Mouse (Mus musculus): ENCODE data around the gene Ddn. TPM values are rescaled to one million over a fixed set of nuclear protein-coding genes. Genes with fewer than 3 reads are reported as not detected.

The Ddn gene
- polyA plus RNA-seq, 1 experiment from 2014 or later: 1.2 TPM

GRCm38 (mm10) chr15:98843595-98844223 is 34.4 kb upstream of the Ddn start:
- 0 out of 2 replicates have a peak, but pooled peaks have one; percentile 20 for ATAC-seq
- Histone ChIP-seq H3K4me3 (replicated peaks) (no peak overlapping the region), H3K4me1 (replicated peaks) (no peaks in the 10 kb centered on the region), H3K4me2 (replicated peaks) (no peak overlapping the region), H3K27me3 (no peaks in the 10 kb centered on the region), H3K36me3 (peaks cover 100% of the 10 kb centered on the region), H3K9me3 (no peaks in the 10 kb centered on the region), H3K9ac (replicated peaks) (no peak overlapping the region), H3K27ac (no peak overlapping the region)
- 95% methylated on average over 11 of the region's 11 CpGs for WGBS

DNA sequence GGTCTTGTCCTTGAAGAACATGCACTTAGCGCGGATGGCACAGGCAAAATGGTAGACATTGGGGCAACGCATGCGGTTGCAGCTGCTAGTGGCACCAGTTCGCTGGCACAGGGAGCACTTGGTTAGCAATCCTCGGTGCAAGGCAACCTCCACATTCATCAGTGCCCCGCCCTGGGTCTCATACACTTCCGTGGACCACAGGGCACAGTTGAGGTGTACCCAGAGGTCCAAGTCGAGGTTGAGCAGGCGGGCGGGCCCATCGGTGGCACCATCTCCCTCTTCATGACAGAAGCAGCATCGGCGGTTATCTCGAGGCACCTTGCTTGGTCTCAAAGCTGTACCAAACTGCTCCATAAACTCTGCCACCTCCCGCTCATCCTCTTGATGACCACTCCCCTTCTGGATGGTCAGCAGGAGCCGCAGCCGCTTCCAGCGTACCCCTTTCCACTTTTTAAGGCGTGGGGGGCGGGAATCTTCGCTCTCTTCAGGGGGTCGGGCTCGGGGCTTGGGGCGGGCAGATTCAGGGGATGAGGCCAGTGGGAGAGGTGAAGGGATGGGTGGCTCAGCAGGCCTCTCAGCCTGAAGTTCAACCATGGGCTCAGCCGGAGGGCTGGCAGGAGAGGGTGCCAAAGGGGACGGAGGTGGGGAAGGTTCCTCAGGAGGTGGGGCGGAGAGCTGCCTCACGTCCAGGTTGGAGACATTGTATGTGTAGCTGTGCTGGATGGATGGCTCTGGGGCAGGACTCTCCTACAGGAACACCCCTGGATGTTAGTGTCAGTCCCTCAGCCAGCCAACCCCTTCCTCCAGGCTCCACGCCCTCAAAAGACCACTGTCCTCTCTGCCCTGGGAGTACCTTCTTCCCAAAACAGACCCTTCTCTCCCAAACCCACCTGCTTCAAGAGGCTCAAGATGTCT is 30.6 kb upstream of the Ddn start:
- H3K4me1 ChIP-seq (replicated peaks): no peaks in the 10 kb centered on the region
- WGBS: 94% methylated on average over 30 of the region's 30 CpGs
- no peak overlapping the region for H3K4me3 ChIP-seq (replicated peaks)
- H3K9ac ChIP-seq (replicated peaks): no peak overlapping the region
- no peaks in the 10 kb centered on the region for H3K9me3 ChIP-seq
- H3K27me3 ChIP-seq: no peaks in the 10 kb centered on the region
- no peak overlapping the region for H3K4me2 ChIP-seq (replicated peaks)
- no peak for ATAC-seq
- H3K36me3 ChIP-seq: peaks cover 100% of the 10 kb centered on the region
- H3K27ac ChIP-seq: no peak overlapping the region

DNA sequence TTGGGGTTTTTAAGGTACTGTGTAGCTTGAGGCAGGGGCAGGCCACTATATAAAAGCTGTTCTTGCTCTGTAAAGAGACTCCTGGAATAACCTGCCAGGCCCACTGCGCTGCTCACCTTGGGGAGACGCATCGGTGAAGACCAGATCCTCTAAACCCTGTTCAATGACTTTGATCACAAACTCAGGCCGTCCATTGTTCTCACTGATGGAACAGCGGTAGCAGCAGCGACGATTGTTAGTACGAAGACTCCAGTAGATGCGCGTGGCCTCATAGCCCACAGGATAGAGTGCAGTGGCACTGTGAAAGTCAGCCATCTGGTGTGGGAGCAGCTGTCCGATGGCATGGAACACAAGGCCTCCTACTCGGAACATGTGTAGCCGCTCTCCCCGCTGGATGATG is 29.9 kb upstream of the Ddn start:
- peaks cover 100% of the 10 kb centered on the region for H3K36me3 ChIP-seq
- ATAC-seq: no peak
- no peak overlapping the region for H3K9ac ChIP-seq (replicated peaks)
- no peaks in the 10 kb centered on the region for H3K27me3 ChIP-seq
- H3K27ac ChIP-seq: no peak overlapping the region
- H3K4me3 ChIP-seq (replicated peaks): no peak overlapping the region
- no peak overlapping the region for H3K4me2 ChIP-seq (replicated peaks)
- no peaks in the 10 kb centered on the region for H3K9me3 ChIP-seq
- WGBS: 94% methylated on average over 14 of the region's 14 CpGs
- no peaks in the 10 kb centered on the region for H3K4me1 ChIP-seq (replicated peaks)

GRCm38 (mm10) chr15:98837743-98838103 is 28.4 kb upstream of the Ddn start:
- H3K9me3 ChIP-seq: no peaks in the 10 kb centered on the region
- H3K27ac ChIP-seq: no peak overlapping the region
- no peak for ATAC-seq
- no peak overlapping the region for H3K4me3 ChIP-seq (replicated peaks)
- no peaks in the 10 kb centered on the region for H3K27me3 ChIP-seq
- no peaks in the 10 kb centered on the region for H3K4me1 ChIP-seq (replicated peaks)
- WGBS: 78% methylated on average over 4 of the region's 4 CpGs
- H3K9ac ChIP-seq (replicated peaks): no peak overlapping the region
- peaks cover 97% of the 10 kb centered on the region for H3K36me3 ChIP-seq
- no peak overlapping the region for H3K4me2 ChIP-seq (replicated peaks)

- peaks cover 91% of the 10 kb centered on the region for H3K36me3 ChIP-seq
- no peak overlapping the region for H3K4me2 ChIP-seq (replicated peaks)
- no peaks in the 10 kb centered on the region for H3K27me3 ChIP-seq
- 95% methylated on average over 21 of the region's 21 CpGs for WGBS
- no peak overlapping the region for H3K9ac ChIP-seq (replicated peaks)
- H3K9me3 ChIP-seq: no peaks in the 10 kb centered on the region
- ATAC-seq: no peak
- H3K27ac ChIP-seq: no peak overlapping the region
- H3K4me1 ChIP-seq (replicated peaks): 0 out of 2 replicates have a peak, but pooled peaks cover under 1% of the 10 kb centered on the region
- H3K4me3 ChIP-seq (replicated peaks): no peak overlapping the region
These were observed 27.9 kb upstream of the Ddn start for GRCm38 (mm10) chr15:98837006-98837742.

DNA sequence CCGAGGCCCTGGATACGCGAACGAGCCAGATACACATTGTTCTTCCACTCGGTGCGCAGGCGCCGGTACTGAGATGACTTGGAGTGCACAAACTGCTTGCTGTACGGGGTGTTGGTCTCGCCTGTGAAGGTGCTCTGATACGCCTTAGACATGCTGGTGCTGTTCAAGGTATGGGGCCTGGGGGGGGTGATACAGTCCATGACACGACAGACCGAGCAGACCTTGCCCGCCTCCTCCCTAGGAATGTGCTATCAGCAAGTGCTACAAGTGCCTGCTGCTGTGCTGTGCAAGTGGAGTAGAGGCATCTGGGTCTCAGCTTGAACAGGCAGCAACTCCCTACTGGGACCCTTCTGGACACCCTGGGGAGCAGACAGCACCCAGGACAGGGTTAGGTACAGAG is 26.0 kb upstream of the Ddn start:
- Histone ChIP-seq H3K4me2 (replicated peaks) (no peak overlapping the region), H3K9ac (replicated peaks) (no peak overlapping the region), H3K4me3 (replicated peaks) (no peak overlapping the region), H3K4me1 (replicated peaks) (0 out of 2 replicates have a peak, but pooled peaks cover 10% of the 10 kb centered on the region), H3K9me3 (no peaks in the 10 kb centered on the region), H3K36me3 (peaks cover 73% of the 10 kb centered on the region), H3K27ac (no peak overlapping the region), H3K27me3 (no peaks in the 10 kb centered on the region)
- 93% methylated on average over 14 of the region's 14 CpGs for WGBS
- ATAC-seq: no peak

GRCm38 (mm10) chr15:98834059-98834458 is 24.8 kb upstream of the Ddn start:
- H3K9ac ChIP-seq (replicated peaks): no peak overlapping the region
- WGBS: 92% methylated on average over 12 of the region's 13 CpGs
- H3K27me3 ChIP-seq: no peaks in the 10 kb centered on the region
- H3K36me3 ChIP-seq: peaks cover 60% of the 10 kb centered on the region
- no peak overlapping the region for H3K4me2 ChIP-seq (replicated peaks)
- no peaks in the 10 kb centered on the region for H3K9me3 ChIP-seq
- H3K27ac ChIP-seq: no peak overlapping the region
- ATAC-seq: no peak
- peaks cover 17% of the 10 kb centered on the region for H3K4me1 ChIP-seq (replicated peaks)
- no peak overlapping the region for H3K4me3 ChIP-seq (replicated peaks)

DNA sequence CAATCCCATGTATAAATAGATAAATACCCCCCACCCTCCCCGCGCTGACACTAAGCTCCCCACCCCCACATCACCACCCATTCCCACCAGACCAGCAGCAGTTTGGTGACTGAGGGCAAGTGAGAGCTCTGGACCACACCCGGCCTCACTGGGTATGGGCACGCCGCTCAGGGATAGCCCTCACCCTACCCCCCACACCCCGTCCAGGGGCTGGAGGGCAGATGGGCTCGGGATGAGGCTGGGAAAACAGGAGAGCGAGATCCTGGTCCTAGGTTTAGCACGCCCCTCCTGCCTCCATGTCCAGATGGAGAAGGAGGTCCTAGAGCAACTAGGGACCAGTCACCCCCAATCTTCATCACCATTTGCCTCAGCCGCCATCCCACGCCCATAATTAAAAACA is 24.0 kb upstream of the Ddn start:
- Histone ChIP-seq H3K9me3 (no peaks in the 10 kb centered on the region), H3K4me3 (replicated peaks) (no peak overlapping the region), H3K36me3 (peaks cover 53% of the 10 kb centered on the region), H3K4me2 (replicated peaks) (no peak overlapping the region), H3K9ac (replicated peaks) (no peak overlapping the region), H3K4me1 (replicated peaks) (peaks cover 17% of the 10 kb centered on the region), H3K27ac (no peak overlapping the region), H3K27me3 (no peaks in the 10 kb centered on the region)
- ATAC-seq: no peak
- WGBS: 88% methylated on average over 11 of the region's 11 CpGs

DNA sequence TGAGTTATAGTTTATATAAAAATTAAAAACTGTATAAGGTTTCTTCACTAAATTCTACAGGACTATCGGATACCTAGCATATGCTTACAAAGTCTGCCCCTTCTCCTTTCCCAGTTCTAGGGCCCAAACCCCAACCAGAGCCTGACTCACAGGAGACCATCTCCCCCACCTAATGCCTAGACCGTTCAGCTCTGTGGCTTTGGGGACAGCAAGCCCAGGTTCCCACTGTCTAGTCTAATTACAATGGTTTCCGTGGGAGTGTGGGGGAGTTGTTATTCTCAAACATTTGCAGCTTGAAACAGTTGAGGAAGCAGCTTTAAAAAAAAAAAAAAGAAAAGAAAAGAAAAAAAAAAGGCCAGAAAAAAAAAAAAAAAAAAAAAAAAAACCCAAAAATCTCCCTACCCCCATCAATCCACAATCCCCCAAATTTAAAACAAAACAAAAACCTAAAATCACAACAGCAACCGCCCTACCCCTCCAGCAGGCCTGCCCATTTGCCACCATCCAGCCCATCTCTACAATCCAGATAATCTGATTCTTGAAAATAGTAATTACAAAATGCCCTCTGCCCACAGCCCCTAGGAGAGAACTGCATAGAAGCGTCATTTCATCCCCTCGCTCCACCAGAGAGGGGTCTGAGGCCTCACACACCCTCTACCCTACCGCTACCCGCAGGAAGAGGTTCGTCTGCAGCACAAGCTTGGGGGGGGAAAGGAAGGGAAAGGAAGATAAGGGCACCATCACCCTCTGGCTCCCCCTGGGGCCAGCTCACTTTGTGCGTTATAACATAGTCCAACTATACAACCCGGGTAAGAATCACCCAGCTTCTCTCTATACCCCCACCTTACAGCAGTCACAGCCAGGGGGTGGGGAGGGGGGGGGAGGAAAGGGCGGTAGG is 23.1 kb upstream of the Ddn start:
- peak overlapping the region; percentile 65 for H3K27ac ChIP-seq
- no peak for ATAC-seq
- H3K27me3 ChIP-seq: no peaks in the 10 kb centered on the region
- 0 out of 2 replicates have a peak overlapping the region, but pooled peaks have one; percentile 6 for H3K9ac ChIP-seq (replicated peaks)
- H3K4me1 ChIP-seq (replicated peaks): peaks cover 17% of the 10 kb centered on the region
- H3K9me3 ChIP-seq: no peaks in the 10 kb centered on the region
- no peak overlapping the region for H3K4me3 ChIP-seq (replicated peaks)
- H3K36me3 ChIP-seq: peaks cover 47% of the 10 kb centered on the region
- peak overlapping the region; percentile 81; the same call in 1 of the 2 replicates for H3K4me2 ChIP-seq (replicated peaks)
- 67% methylated on average over 12 of the region's 12 CpGs for WGBS

GRCm38 (mm10) chr15:98831684-98832035 is 22.4 kb upstream of the Ddn start:
- ATAC-seq: peak; percentile 59
- 19% methylated on average over 9 of the region's 9 CpGs for WGBS

More at GRCm38 (mm10) chr15:98831684-98832035, 22.4 kb upstream of the Ddn start:
- 0 out of 2 replicates have a peak overlapping the region, but pooled peaks have one; percentile 84 for H3K9ac ChIP-seq (replicated peaks)
- H3K27me3 ChIP-seq: no peaks in the 10 kb centered on the region
- H3K4me2 ChIP-seq (replicated peaks): peak overlapping the region; percentile 81
- peak overlapping the region; percentile 77 for H3K4me3 ChIP-seq (replicated peaks)
- peaks cover 40% of the 10 kb centered on the region for H3K36me3 ChIP-seq
- H3K27ac ChIP-seq: peak overlapping the region; percentile 81
- peaks cover 17% of the 10 kb centered on the region for H3K4me1 ChIP-seq (replicated peaks)
- no peaks in the 10 kb centered on the region for H3K9me3 ChIP-seq
